Mouse (Mus musculus) megakaryocyte, adult 5-6 weeks (primary cell): ENCODE data around the gene E2f1. TPM values are rescaled to one million over a fixed set of nuclear protein-coding genes. Genes with fewer than 3 reads are reported as not detected.

ENCODE experiments used
- total RNA-seq, 2 experiments: library from RNA; stranded (forward) in 1 of 2; stranded (reverse) in 1 of 2; fragments of 153-499, 151-499 nt in 1 of 2; fragments of 221-1000, 200-1000 nt in 1 of 2; gene quantifications; 2 replicates each; pipeline versions ENCODE4 v1.2.3 to v1.2.4; 2015 to 2017

The E2f1 gene
- total RNA-seq, 2 experiments from 2014 or later = 7.7 to 16.2 TPM

Other genes starting within 250 kb of the E2f1 start
- gene Cdk5rap1, start 196.9 kb downstream of the E2f1 start, total RNA-seq (2015) = 6.5 and 9.8 TPM in 2 replicates
- gene Cdk5rap1, start 196.9 kb downstream of the E2f1 start, total RNA-seq (2017) = 12.9 and 13.5 TPM in 2 replicates
- gene Snta1, start 161.8 kb downstream of the E2f1 start, total RNA-seq (2015) = 0.22 and 0.62 TPM in 2 replicates
- 1.1 and 1.4 TPM in 2 replicates for gene Snta1, start 161.8 kb downstream of the E2f1 start, total RNA-seq (2017)
- 13.7 and 19.1 TPM in 2 replicates for gene Cbfa2t2, start 133.4 kb downstream of the E2f1 start, total RNA-seq (2015)
- 7.5 and 22.8 TPM in 2 replicates for gene Cbfa2t2, start 133.4 kb downstream of the E2f1 start, total RNA-seq (2017)
- not detected in 2 replicates for gene 1700003F12Rik, start 22.8 kb downstream of the E2f1 start, total RNA-seq (2015)
- not detected in 2 replicates for gene 1700003F12Rik, start 22.8 kb downstream of the E2f1 start, total RNA-seq (2017)
- 0.11 TPM in 1 of 2 replicates, not detected in the other for gene Actl10, start 18.1 kb downstream of the E2f1 start, total RNA-seq (2015)
- gene Actl10, start 18.1 kb downstream of the E2f1 start, total RNA-seq (2017) = 0.15 TPM in 1 of 2 replicates, not detected in the other
- 0.78 and 1.6 TPM in 2 replicates for gene Necab3, start 11.0 kb downstream of the E2f1 start, total RNA-seq (2015)
- 1.8 and 2.2 TPM in 2 replicates for gene Necab3, start 11.0 kb downstream of the E2f1 start, total RNA-seq (2017)
- 21.9 and 24.2 TPM in 2 replicates for gene Pxmp4, start 33.8 kb upstream of the E2f1 start, total RNA-seq (2015)
- gene Pxmp4, start 33.8 kb upstream of the E2f1 start, total RNA-seq (2017) = 24.4 and 27.1 TPM in 2 replicates
- gene Zfp341, start 43.4 kb upstream of the E2f1 start, total RNA-seq (2015) = 2.2 and 2.3 TPM in 2 replicates
- gene Zfp341, start 43.4 kb upstream of the E2f1 start, total RNA-seq (2017) = 1.5 and 1.8 TPM in 2 replicates
- 2.7 TPM in 1 of 2 replicates, not detected in the other for gene 4930519P11Rik, start 43.5 kb upstream of the E2f1 start, total RNA-seq (2015)
- 0.85 TPM in 1 of 2 replicates, not detected in the other for gene 4930519P11Rik, start 43.5 kb upstream of the E2f1 start, total RNA-seq (2017)
- 117 and 122 TPM in 2 replicates for gene Chmp4b, start 81.8 kb upstream of the E2f1 start, total RNA-seq (2015)
- 166 and 187 TPM in 2 replicates for gene Chmp4b, start 81.8 kb upstream of the E2f1 start, total RNA-seq (2017)
- not detected in 2 replicates for gene Gm14214, start 200.1 kb upstream of the E2f1 start, total RNA-seq (2015)
- not detected in 2 replicates for gene Gm14214, start 200.1 kb upstream of the E2f1 start, total RNA-seq (2017)
- 86.8 and 92.8 TPM in 2 replicates for gene Raly, start 221.2 kb upstream of the E2f1 start, total RNA-seq (2015)
- 164 and 176 TPM in 2 replicates for gene Raly, start 221.2 kb upstream of the E2f1 start, total RNA-seq (2017)
- gene a, start 221.5 kb upstream of the E2f1 start, total RNA-seq (2015) = 0.39 TPM in 1 of 2 replicates, not detected in the other
- not detected in 2 replicates for gene a, start 221.5 kb upstream of the E2f1 start, total RNA-seq (2017)